Mouse (Mus musculus) monocyte, adult 5-6 weeks (primary cell): ENCODE measurements around the gene Smyd3. TPM values are rescaled to one million over a fixed set of nuclear protein-coding genes. Genes with fewer than 3 reads are reported as not detected.

Experiments used
- ATAC-seq: fragments of 153-309, 156-312 bp; replicated peaks from 2 replicates; pipeline ENCODE4 v1.8.0; 2017; ENCODE audit warnings: mild to moderate bottlenecking; ENCODE audit not compliant: low TSS enrichment, insufficient number of reproducible peaks, severe bottlenecking, poor library complexity, low FRiP score
- total RNA-seq: library from RNA; stranded (forward); fragments of 200-1000, 200-491, 200-594 nt; gene quantifications from 3 replicates; pipeline ENCODE4 v1.2.3, GENCODE M21; 2017

Gene Smyd3
- total RNA-seq, 1 experiment from 2014 or later, result 14.3 TPM

GRCm38 (mm10) chr1:179041231-179041904, 476.5 kb downstream of the Smyd3 start:
- no peak for ATAC-seq

GRCm38 (mm10) chr1:179038801-179039200, 479.0 kb downstream of the Smyd3 start:
- ATAC-seq, result no peak

GRCm38 (mm10) chr1:179032947-179033346, 484.9 kb downstream of the Smyd3 start:
- ATAC-seq, result no peak

- ATAC-seq, result no peak
Observed at GRCm38 (mm10) chr1:179031581-179031980, 486.3 kb downstream of the Smyd3 start.

GRCm38 (mm10) chr1:179026614-179027013, 491.2 kb downstream of the Smyd3 start:
- no peak for ATAC-seq

GRCm38 (mm10) chr1:179025169-179025568, 492.7 kb downstream of the Smyd3 start:
- no peak for ATAC-seq

GRCm38 (mm10) chr1:179023486-179023885, 494.4 kb downstream of the Smyd3 start:
- no peak for ATAC-seq

- no peak for ATAC-seq
Observed at GRCm38 (mm10) chr1:179017428-179017827, 500.4 kb downstream of the Smyd3 start.

GRCm38 (mm10) chr1:179013021-179013420, 504.8 kb downstream of the Smyd3 start:
- ATAC-seq, result no peak

- ATAC-seq, result no peak
Observed at GRCm38 (mm10) chr1:179012273-179012672, 505.6 kb downstream of the Smyd3 start.

- no peak for ATAC-seq
Observed at GRCm38 (mm10) chr1:179010756-179011155, 507.1 kb downstream of the Smyd3 start.

- ATAC-seq, result no peak
Observed at GRCm38 (mm10) chr1:179009911-179010310, 507.9 kb downstream of the Smyd3 start.

GRCm38 (mm10) chr1:179004133-179004866, 513.5 kb downstream of the Smyd3 start:
- ATAC-seq, result no peak

GRCm38 (mm10) chr1:179003406-179004132, 514.3 kb downstream of the Smyd3 start:
- no peak for ATAC-seq

- no peak for ATAC-seq
Observed at GRCm38 (mm10) chr1:178999876-179000528, 517.8 kb downstream of the Smyd3 start.

- no peak for ATAC-seq
Observed at GRCm38 (mm10) chr1:178997870-178998269, 520.0 kb downstream of the Smyd3 start.

- no peak for ATAC-seq
Observed at GRCm38 (mm10) chr1:178994263-178994662, 523.6 kb downstream of the Smyd3 start.

GRCm38 (mm10) chr1:178992503-178992902, 525.3 kb downstream of the Smyd3 start:
- no peak for ATAC-seq

- ATAC-seq, result no peak
Observed at GRCm38 (mm10) chr1:178991470-178991869, 526.4 kb downstream of the Smyd3 start.
